Mouse (Mus musculus) myocyte (in vitro differentiated cells): ENCODE measurements around the gene Avil. TPM values are rescaled to one million over a fixed set of nuclear protein-coding genes. Genes with fewer than 3 reads are reported as not detected.

Source experiments
- H3K27me3 ChIP-seq: one replicate; pipeline ENCODE4 v1.6.1; 2011; ENCODE audit not compliant: control insufficient read depth, insufficient read depth, insufficient read length
- H3K36me3 ChIP-seq: one replicate; pipeline ENCODE4 v1.6.1; 2011; ENCODE audit not compliant: control insufficient read depth, insufficient read depth
- H3K4me2 ChIP-seq: one replicate; pipeline ENCODE4 v1.6.1; 2011; ENCODE audit warnings: low read depth, control low read depth
- H3K4me3 ChIP-seq: one replicate; pipeline ENCODE4 v1.5.1; 2011; ENCODE audit warnings: mild to moderate bottlenecking, control low read depth, moderate library complexity
- H3K79me2 ChIP-seq: one replicate; pipeline ENCODE4 v1.6.1; 2011; ENCODE audit not compliant: control insufficient read depth, insufficient read depth
- H3ac ChIP-seq: one replicate; pipeline ENCODE4 v1.6.1; 2011; ENCODE audit not compliant: control insufficient read depth, insufficient read length
- CEBPB ChIP-seq: IDR thresholded peaks from 2 replicates; pipeline ENCODE4 v1.6.1; 2011; ENCODE audit warnings: mild to moderate bottlenecking, moderate library complexity; ENCODE audit not compliant: poor library complexity, insufficient read depth, severe bottlenecking
- E2F4 ChIP-seq: IDR thresholded peaks from one replicate; pipeline ENCODE4 v1.6.1; 2011; ENCODE audit warnings: mild to moderate bottlenecking, control low read depth, moderate library complexity; ENCODE audit not compliant: insufficient read depth
- MAX ChIP-seq: IDR thresholded peaks from one replicate; pipeline ENCODE4 v1.6.1; 2011; ENCODE audit warnings: low read depth, mild to moderate bottlenecking, control low read depth
- MYOD1 ChIP-seq, 3 experiments: IDR thresholded peaks; one replicate each; pipeline ENCODE4 v1.6.1; 2011; ENCODE audit warnings: control low read depth in 2 of 3, low read depth in 2 of 3, mild to moderate bottlenecking in 2 of 3, moderate library complexity in 1 of 3; ENCODE audit not compliant: insufficient read length in 2 of 3, control insufficient read depth in 1 of 3
- MYOG ChIP-seq, 3 experiments: IDR thresholded peaks; one replicate each; pipeline ENCODE4 v1.6.1; 2011; ENCODE audit warnings: control low read depth in 2 of 3, low read depth in 2 of 3, mild to moderate bottlenecking in 2 of 3; ENCODE audit not compliant: insufficient read length in 2 of 3, control insufficient read depth in 1 of 3, insufficient read depth in 1 of 3
- POLR2A ChIP-seq: IDR thresholded peaks from one replicate; pipeline ENCODE4 v1.6.1; 2011; ENCODE audit warnings: low read depth, mild to moderate bottlenecking, control low read depth, moderate library complexity; ENCODE audit not compliant: insufficient read length
- POLR2AphosphoS2 ChIP-seq: IDR thresholded peaks from one replicate; pipeline ENCODE4 v1.6.1; 2011; ENCODE audit warnings: low read depth, control low read depth; ENCODE audit not compliant: insufficient read length
- REST ChIP-seq: IDR thresholded peaks from one replicate; pipeline ENCODE4 v1.6.1; 2011; ENCODE audit warnings: mild to moderate bottlenecking, control low read depth, moderate library complexity; ENCODE audit not compliant: insufficient read depth, insufficient read length
- SRF ChIP-seq: IDR thresholded peaks from one replicate; pipeline ENCODE4 v1.6.1; 2011; ENCODE audit warnings: low read depth; ENCODE audit not compliant: control insufficient read depth, insufficient read length
- TCF12 ChIP-seq: IDR thresholded peaks from one replicate; pipeline ENCODE4 v1.6.1; 2011; ENCODE audit warnings: mild to moderate bottlenecking, control low read depth; ENCODE audit not compliant: poor library complexity, insufficient read depth, severe bottlenecking
- TCF3 ChIP-seq: IDR thresholded peaks from one replicate; pipeline ENCODE4 v1.6.1; 2011; ENCODE audit warnings: low read depth, control low read depth; ENCODE audit not compliant: insufficient read length
- USF1 ChIP-seq: IDR thresholded peaks from one replicate; pipeline ENCODE4 v1.6.1; 2011; ENCODE audit warnings: low read depth, mild to moderate bottlenecking, control low read depth, moderate library complexity
- polyA plus RNA-seq: library from polyadenylated mRNA; unstranded; fragments of >200 nt; fragmentation: generic; extraction: Trizol; gene quantifications from one replicate; pipeline ENCODE4 v1.2.1, GENCODE M21; 2012; ENCODE audit warnings: missing spikeins

Gene Avil
- polyA plus RNA-seq, 1 experiment, result 33.3 TPM

GRCm38 (mm10) chr10:126971363-126972050 is 29.0 kb upstream of the Avil start:
- no peaks in the 10 kb centered on the region for H3K27me3 ChIP-seq
- no peak for TF ChIP-seq E2F4
- no peak for TF ChIP-seq USF1
- TF ChIP-seq TCF12, result no peak
- TF ChIP-seq MAX, result no peak
- no peak for TF ChIP-seq REST
- TF ChIP-seq SRF, result no peak
- H3ac ChIP-seq, result no peak overlapping the region
- no peaks in the 10 kb centered on the region for H3K36me3 ChIP-seq
- no peak overlapping the region for H3K4me2 ChIP-seq
- H3K4me3 ChIP-seq, result no peak overlapping the region
- no peaks in the 10 kb centered on the region for H3K79me2 ChIP-seq

- TF ChIP-seq MYOG (IDR thresholded peaks at IDR 0.05; ENCODE audit: control insufficient read depth in 1 of 3, insufficient read depth in 1 of 3, insufficient read length in 2 of 3, low read depth in 2 of 3) (no peak), USF1 (peak; percentile 69), TCF12 (no peak), SRF (no peak), MYOD1 (IDR thresholded peaks at IDR 0.05; ENCODE audit: control insufficient read depth in 1 of 3, insufficient read length in 2 of 3, low read depth in 2 of 3) (no peak), E2F4 (no peak)
- H3K79me2 ChIP-seq, result no peaks in the 10 kb centered on the region
- H3K36me3 ChIP-seq, result no peaks in the 10 kb centered on the region
- H3K4me2 ChIP-seq, result no peak overlapping the region
- H3K4me3 ChIP-seq, result no peak overlapping the region
- no peak overlapping the region for H3ac ChIP-seq
- H3K27me3 ChIP-seq, result no peaks in the 10 kb centered on the region
Observed at GRCm38 (mm10) chr10:126972051-126972725, 28.3 kb upstream of the Avil start.

GRCm38 (mm10) chr10:126972988-126973387 is 27.5 kb upstream of the Avil start:
- no peak overlapping the region for H3K4me2 ChIP-seq
- H3K36me3 ChIP-seq, result no peaks in the 10 kb centered on the region
- H3K79me2 ChIP-seq, result no peaks in the 10 kb centered on the region
- no peaks in the 10 kb centered on the region for H3K27me3 ChIP-seq
- TF ChIP-seq MYOD1 (IDR thresholded peaks at IDR 0.05; ENCODE audit: control insufficient read depth in 1 of 3, insufficient read length in 2 of 3, low read depth in 2 of 3) (no peak), TCF3 (no peak), TCF12 (no peak), USF1 (no peak), REST (no peak), POLR2A (no peak), E2F4 (no peak), SRF (no peak)
- H3ac ChIP-seq, result no peak overlapping the region
- no peak overlapping the region for H3K4me3 ChIP-seq

GRCm38 (mm10) chr10:126975706-126976105 is 24.8 kb upstream of the Avil start:
- H3K79me2 ChIP-seq, result peaks cover 11% of the 10 kb centered on the region
- no peak overlapping the region for H3ac ChIP-seq
- TF ChIP-seq MYOD1 (IDR thresholded peaks at IDR 0.05; ENCODE audit: control insufficient read depth in 1 of 3, insufficient read length in 2 of 3, low read depth in 2 of 3), result no peak
- TF ChIP-seq POLR2A, result no peak
- no peak for TF ChIP-seq CEBPB
- TF ChIP-seq TCF12, result no peak
- no peak for TF ChIP-seq REST
- no peak for TF ChIP-seq SRF
- TF ChIP-seq E2F4, result no peak
- no peaks in the 10 kb centered on the region for H3K36me3 ChIP-seq
- H3K27me3 ChIP-seq, result no peaks in the 10 kb centered on the region
- H3K4me2 ChIP-seq, result no peak overlapping the region
- no peak overlapping the region for H3K4me3 ChIP-seq

- peaks cover 25% of the 10 kb centered on the region for H3K79me2 ChIP-seq
- H3ac ChIP-seq, result no peak overlapping the region
- H3K36me3 ChIP-seq, result no peaks in the 10 kb centered on the region
- TF ChIP-seq CEBPB (no peak), MYOG (IDR thresholded peaks at IDR 0.05; ENCODE audit: control insufficient read depth in 1 of 3, insufficient read depth in 1 of 3, insufficient read length in 2 of 3, low read depth in 2 of 3) (no peak), POLR2AphosphoS2 (no peak), REST (no peak)
- H3K27me3 ChIP-seq, result no peaks in the 10 kb centered on the region
- H3K4me2 ChIP-seq, result no peak overlapping the region
- no peak overlapping the region for H3K4me3 ChIP-seq
Observed at GRCm38 (mm10) chr10:126977076-126977475, 23.4 kb upstream of the Avil start.
